Mouse (Mus musculus): Measurements from ENCODE around the gene Ddost. TPM values are rescaled to one million over a fixed set of nuclear protein-coding genes. Genes with fewer than 3 reads are reported as not detected.

The Ddost gene
- polyA plus RNA-seq, 1 experiment: 244 TPM

DNA sequence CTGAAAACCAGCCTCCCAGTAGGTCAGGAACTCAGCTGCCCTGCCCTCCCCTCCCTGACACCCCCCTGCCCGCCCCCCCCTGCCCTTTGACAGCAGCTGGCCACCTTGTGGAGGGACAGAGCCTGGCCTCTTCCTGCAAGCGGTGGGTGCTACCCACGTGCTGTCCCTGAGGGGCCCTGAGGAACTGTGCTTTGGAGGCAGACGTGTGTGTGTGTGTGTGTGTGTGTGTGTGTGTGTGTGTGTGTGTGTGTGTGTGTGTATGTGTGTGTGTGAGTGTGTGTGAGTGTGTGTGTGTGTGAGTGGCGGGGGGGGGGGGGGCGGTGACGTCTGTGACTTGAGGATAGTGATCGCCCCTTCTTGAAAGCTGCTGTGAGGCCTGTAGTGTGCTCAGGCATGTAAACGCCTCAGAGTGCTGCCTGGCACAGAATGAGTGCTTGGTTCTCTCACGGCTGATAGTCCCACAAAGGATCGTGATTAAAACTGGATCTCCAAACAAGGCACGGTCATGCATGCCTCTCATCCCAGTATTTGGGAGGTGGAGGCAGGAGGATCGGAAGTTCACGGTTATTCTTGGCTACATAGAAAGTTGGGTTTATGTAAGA lies 10.5 kb upstream of the Ddost start:
- Histone ChIP-seq H3K36me3 (ENCODE audit: control insufficient read depth, insufficient read depth, low read length) (no peaks in the 10 kb centered on the region), H3K4me1 (ENCODE audit: control insufficient read depth, insufficient read depth, insufficient read length, low read length) (peaks cover 12% of the 10 kb centered on the region), H3K27me3 (ENCODE audit: control insufficient read depth, insufficient read depth, low read length) (no peaks in the 10 kb centered on the region), H3K4me3 (ENCODE audit: low read depth, low read length) (no peak overlapping the region), H3K27ac (ENCODE audit: insufficient read depth, low read depth, low read length) (no peak overlapping the region)
- WGBS: 89% methylated on average over 11 of the region's 14 CpGs
- no peak for TF ChIP-seq CTCF (IDR thresholded peaks at IDR 0.05; ENCODE audit: extremely low read depth, insufficient read length, insufficient replicate concordance, low read depth, low read length)
- TF ChIP-seq POLR2A (IDR thresholded peaks at IDR 0.05; ENCODE audit: low read depth, low read length): no peak

DNA sequence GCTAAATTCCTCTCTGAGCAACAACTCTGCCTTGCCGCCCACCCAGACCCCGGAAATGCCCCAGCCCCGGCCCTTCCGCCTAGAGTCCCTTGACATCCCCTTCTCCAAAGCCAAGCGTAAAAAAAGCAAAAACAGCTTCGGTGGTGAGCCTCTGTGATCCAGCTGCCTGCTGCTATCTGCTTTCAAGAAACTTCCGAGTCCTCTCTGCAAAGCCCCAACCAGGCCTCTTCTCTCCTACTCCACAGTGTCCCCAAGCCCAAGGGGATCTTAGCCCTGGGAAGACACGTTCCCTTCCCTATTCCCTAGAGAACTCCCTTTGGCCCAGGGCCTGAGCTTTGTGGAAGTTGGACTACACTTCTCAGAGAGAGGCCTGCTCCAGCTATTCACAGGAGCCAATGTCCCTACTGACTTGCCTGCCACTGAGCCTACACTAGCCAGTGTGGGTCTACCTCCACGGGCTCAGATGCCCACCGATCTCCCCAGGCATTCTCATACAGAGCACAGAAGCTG lies 3.2 kb upstream of the Ddost start:
- no peak overlapping the region for H3K27ac ChIP-seq (ENCODE audit: insufficient read depth, low read depth, low read length)
- H3K36me3 ChIP-seq (ENCODE audit: control insufficient read depth, insufficient read depth, low read length): no peaks in the 10 kb centered on the region
- WGBS: 90% methylated on average over 10 of the region's 10 CpGs
- H3K4me1 ChIP-seq (ENCODE audit: control insufficient read depth, insufficient read depth, insufficient read length, low read length): peaks cover 10% of the 10 kb centered on the region
- TF ChIP-seq POLR2A (IDR thresholded peaks at IDR 0.05; ENCODE audit: low read depth, low read length): no peak
- TF ChIP-seq CTCF (IDR thresholded peaks at IDR 0.05; ENCODE audit: extremely low read depth, insufficient read length, insufficient replicate concordance, low read depth, low read length): no peak
- H3K4me3 ChIP-seq (ENCODE audit: low read depth, low read length): no peak overlapping the region
- H3K27me3 ChIP-seq (ENCODE audit: control insufficient read depth, insufficient read depth, low read length): no peaks in the 10 kb centered on the region

DNA sequence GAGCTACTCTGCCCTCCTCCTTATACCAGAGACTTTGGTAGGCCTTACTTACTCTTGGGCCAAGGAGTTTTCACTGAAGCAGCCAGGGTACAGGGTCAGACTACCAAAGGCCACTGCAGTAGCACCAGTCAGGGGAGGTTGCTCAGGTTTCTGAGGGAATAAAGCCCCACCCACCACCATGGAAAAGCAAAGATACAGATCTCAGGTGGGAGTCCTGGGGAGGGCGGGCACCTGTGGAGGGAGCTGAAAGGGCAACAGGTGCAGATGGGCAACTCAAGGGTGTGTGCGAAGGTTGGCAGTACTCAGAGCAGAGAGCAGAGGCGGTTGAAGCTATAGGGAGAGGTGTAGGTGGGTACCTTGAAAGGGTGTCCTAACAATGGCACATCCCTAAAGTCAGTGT lies 1.5 kb upstream of the Ddost start:
- peaks cover 14% of the 10 kb centered on the region for H3K4me1 ChIP-seq (ENCODE audit: control insufficient read depth, insufficient read depth, insufficient read length, low read length)
- no peaks in the 10 kb centered on the region for H3K36me3 ChIP-seq (ENCODE audit: control insufficient read depth, insufficient read depth, low read length)
- 77% methylated on average over 3 of the region's 3 CpGs for WGBS
- no peak overlapping the region for H3K27ac ChIP-seq (ENCODE audit: insufficient read depth, low read depth, low read length)
- no peak overlapping the region for H3K4me3 ChIP-seq (ENCODE audit: low read depth, low read length)
- TF ChIP-seq CTCF (IDR thresholded peaks at IDR 0.05; ENCODE audit: extremely low read depth, insufficient read length, insufficient replicate concordance, low read depth, low read length) (no peak), POLR2A (IDR thresholded peaks at IDR 0.05; ENCODE audit: low read depth, low read length) (no peak)
- H3K27me3 ChIP-seq (ENCODE audit: control insufficient read depth, insufficient read depth, low read length): no peaks in the 10 kb centered on the region

DNA sequence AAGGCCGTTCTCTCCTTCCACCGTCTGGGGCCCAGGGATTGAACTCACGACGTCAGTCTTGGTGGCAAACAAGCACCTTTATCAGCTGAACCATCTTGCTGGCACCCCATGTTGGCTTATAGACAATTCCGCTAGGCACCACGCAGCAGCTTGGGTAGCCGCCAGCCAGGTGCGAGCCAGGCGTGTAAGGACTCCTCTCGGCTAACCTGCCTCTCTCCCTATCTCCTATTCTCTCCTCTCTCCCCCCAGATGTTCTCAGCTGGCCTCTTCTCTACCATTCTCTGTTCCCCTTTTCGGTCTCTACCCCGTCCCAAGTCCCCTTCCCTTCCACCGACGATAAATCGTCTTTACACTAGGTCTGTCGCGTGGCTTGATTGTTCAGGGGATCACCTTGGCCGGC lies 788 bp upstream of the Ddost start:
- Histone ChIP-seq H3K4me1 (ENCODE audit: control insufficient read depth, insufficient read depth, insufficient read length, low read length) (peaks cover 14% of the 10 kb centered on the region), H3K36me3 (ENCODE audit: control insufficient read depth, insufficient read depth, low read length) (peaks cover 2% of the 10 kb centered on the region; the same call in 1 of the 2 replicates), H3K4me3 (ENCODE audit: low read depth, low read length) (peak overlapping the region; percentile 69), H3K27me3 (ENCODE audit: control insufficient read depth, insufficient read depth, low read length) (no peaks in the 10 kb centered on the region), H3K27ac (ENCODE audit: insufficient read depth, low read depth, low read length) (no peak overlapping the region)
- 6% methylated on average over 18 of the region's 18 CpGs for WGBS
- TF ChIP-seq POLR2A (IDR thresholded peaks at IDR 0.05; ENCODE audit: low read depth, low read length): no peak
- no peak for TF ChIP-seq CTCF (IDR thresholded peaks at IDR 0.05; ENCODE audit: extremely low read depth, insufficient read length, insufficient replicate concordance, low read depth, low read length)

DNA sequence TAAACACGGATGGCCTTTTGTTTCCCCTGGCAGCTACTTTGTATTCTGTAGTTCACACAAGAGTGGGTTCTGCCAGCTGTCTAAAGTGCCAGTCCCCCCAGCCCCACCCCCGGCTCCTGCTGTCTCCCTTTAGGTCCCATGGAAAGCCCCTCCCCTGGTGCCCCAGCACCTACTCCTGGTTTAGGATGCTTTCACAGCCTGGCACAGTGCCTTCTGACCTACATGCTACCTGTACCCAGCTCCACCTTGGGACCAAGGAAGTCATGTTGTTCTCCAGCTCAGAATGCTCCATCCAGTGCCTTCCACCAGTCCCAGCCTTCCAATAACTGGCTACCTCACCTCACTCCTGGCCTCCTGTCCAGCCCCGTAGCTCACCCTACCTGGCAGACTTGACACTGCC lies 2.5 kb downstream of the Ddost start:
- TF ChIP-seq POLR2A (IDR thresholded peaks at IDR 0.05; ENCODE audit: low read depth, low read length) (no peak), CTCF (IDR thresholded peaks at IDR 0.05; ENCODE audit: extremely low read depth, insufficient read length, insufficient replicate concordance, low read depth, low read length) (no peak)
- WGBS: 80% methylated on average over 3 of the region's 3 CpGs
- no peaks in the 10 kb centered on the region for H3K27me3 ChIP-seq (ENCODE audit: control insufficient read depth, insufficient read depth, low read length)
- H3K36me3 ChIP-seq (ENCODE audit: control insufficient read depth, insufficient read depth, low read length): peaks cover 28% of the 10 kb centered on the region
- H3K27ac ChIP-seq (ENCODE audit: insufficient read depth, low read depth, low read length): no peak overlapping the region
- H3K4me1 ChIP-seq (ENCODE audit: control insufficient read depth, insufficient read depth, insufficient read length, low read length): peaks cover 14% of the 10 kb centered on the region
- H3K4me3 ChIP-seq (ENCODE audit: low read depth, low read length): no peak overlapping the region

DNA sequence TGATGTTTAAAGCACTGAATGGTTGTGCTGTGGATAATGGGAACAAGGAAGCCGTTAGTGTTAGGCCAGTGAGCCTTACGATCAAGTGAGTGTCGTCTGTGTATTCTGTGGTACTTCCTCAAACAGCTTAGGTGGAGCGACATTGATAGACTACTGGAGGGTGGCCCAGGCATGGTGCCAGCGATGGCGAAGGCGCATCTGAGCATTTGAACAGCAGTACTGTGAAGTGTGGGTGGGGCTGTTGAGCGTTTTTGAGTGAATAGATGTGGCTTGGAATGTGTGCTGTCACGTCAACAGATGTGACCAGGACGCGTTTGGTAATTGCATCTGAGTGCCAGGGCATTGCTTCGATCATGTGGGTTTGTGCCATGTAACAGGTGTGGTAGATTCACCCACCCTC lies 3.2 kb downstream of the Ddost start:
- 50% methylated on average over 12 of the region's 12 CpGs for WGBS
- TF ChIP-seq CTCF (IDR thresholded peaks at IDR 0.05; ENCODE audit: extremely low read depth, insufficient read length, insufficient replicate concordance, low read depth, low read length) (no peak), POLR2A (IDR thresholded peaks at IDR 0.05; ENCODE audit: low read depth, low read length) (no peak)
- Histone ChIP-seq H3K36me3 (ENCODE audit: control insufficient read depth, insufficient read depth, low read length) (peaks cover 34% of the 10 kb centered on the region), H3K27ac (ENCODE audit: insufficient read depth, low read depth, low read length) (no peak overlapping the region), H3K4me3 (ENCODE audit: low read depth, low read length) (no peak overlapping the region), H3K4me1 (ENCODE audit: control insufficient read depth, insufficient read depth, insufficient read length, low read length) (peaks cover 14% of the 10 kb centered on the region), H3K27me3 (ENCODE audit: control insufficient read depth, insufficient read depth, low read length) (no peaks in the 10 kb centered on the region)

DNA sequence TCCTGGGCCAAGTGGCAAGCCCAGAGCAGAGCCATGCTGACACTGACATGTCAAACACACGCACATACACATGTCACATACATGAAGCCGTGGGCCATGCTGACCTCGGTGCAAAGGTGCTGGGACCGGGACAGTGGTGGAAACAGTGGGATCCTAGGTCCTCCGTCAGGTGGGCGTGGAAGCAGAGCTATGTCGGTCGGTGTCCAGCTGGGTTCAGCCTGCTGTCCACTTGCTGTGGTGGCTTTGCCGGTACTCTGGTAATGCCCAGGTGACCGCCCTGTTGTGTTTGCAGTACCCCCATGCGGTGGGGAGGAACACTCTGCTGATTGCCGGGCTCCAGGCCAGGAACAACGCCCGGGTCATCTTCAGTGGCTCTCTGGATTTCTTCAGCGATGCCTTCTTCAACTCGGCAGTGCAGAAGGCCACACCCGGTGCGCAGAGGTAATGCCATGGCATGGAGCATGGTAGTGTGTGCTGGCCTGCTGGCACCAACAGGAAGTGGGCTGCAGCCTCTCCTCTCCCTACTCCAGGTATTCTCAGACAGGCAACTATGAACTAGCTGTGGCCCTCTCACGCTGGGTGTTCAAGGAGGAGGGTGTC lies 5.9 kb downstream of the Ddost start:
- peaks cover 8% of the 10 kb centered on the region for H3K4me1 ChIP-seq (ENCODE audit: control insufficient read depth, insufficient read depth, insufficient read length, low read length)
- TF ChIP-seq POLR2A (IDR thresholded peaks at IDR 0.05; ENCODE audit: low read depth, low read length) (no peak), CTCF (IDR thresholded peaks at IDR 0.05; ENCODE audit: extremely low read depth, insufficient read length, insufficient replicate concordance, low read depth, low read length) (no peak)
- no peaks in the 10 kb centered on the region for H3K27me3 ChIP-seq (ENCODE audit: control insufficient read depth, insufficient read depth, low read length)
- H3K36me3 ChIP-seq (ENCODE audit: control insufficient read depth, insufficient read depth, low read length): peaks cover 49% of the 10 kb centered on the region
- 87% methylated on average over 19 of the region's 19 CpGs for WGBS
- H3K4me3 ChIP-seq (ENCODE audit: low read depth, low read length): no peak overlapping the region
- H3K27ac ChIP-seq (ENCODE audit: insufficient read depth, low read depth, low read length): no peak overlapping the region

All from small intestine, adult 2 months (tissue).